Mouse (Mus musculus) small intestine, adult 2 months (tissue): ENCODE measurements at regions not wholly inside any gene's neighbourhood (a gene's known extent, or its start where the extent isn't known, plus 50 kb on each side); places are given as distances from the start of the nearest gene placed in this dataset.

Experiments
- CTCF ChIP-seq: fragments of 200-500 bp; IDR thresholded peaks from 2 replicates; pipeline ENCODE4 v1.5.1; 2012; ENCODE audit warnings: low read depth, mild to moderate bottlenecking, control low read depth, inconsistent platforms, low read length, moderate library complexity, mixed read lengths; ENCODE audit not compliant: insufficient replicate concordance, insufficient read length; ENCODE audit errors: extremely low read depth
- POLR2A ChIP-seq: fragments of 200-500 bp; IDR thresholded peaks from 2 replicates; pipeline ENCODE4 v1.6.1; 2012; ENCODE audit warnings: low read depth, mild to moderate bottlenecking, control low read depth, inconsistent platforms, low read length, moderate library complexity

- TF ChIP-seq CTCF (no peak), POLR2A (no peak)
Measured at GRCm38 (mm10) chr16:26252824-26253223, 118.8 kb downstream of the Cldn1 start.
